Mouse (Mus musculus): ENCODE measurements around the gene Zfp114.

Gene Zfp114

DNA sequence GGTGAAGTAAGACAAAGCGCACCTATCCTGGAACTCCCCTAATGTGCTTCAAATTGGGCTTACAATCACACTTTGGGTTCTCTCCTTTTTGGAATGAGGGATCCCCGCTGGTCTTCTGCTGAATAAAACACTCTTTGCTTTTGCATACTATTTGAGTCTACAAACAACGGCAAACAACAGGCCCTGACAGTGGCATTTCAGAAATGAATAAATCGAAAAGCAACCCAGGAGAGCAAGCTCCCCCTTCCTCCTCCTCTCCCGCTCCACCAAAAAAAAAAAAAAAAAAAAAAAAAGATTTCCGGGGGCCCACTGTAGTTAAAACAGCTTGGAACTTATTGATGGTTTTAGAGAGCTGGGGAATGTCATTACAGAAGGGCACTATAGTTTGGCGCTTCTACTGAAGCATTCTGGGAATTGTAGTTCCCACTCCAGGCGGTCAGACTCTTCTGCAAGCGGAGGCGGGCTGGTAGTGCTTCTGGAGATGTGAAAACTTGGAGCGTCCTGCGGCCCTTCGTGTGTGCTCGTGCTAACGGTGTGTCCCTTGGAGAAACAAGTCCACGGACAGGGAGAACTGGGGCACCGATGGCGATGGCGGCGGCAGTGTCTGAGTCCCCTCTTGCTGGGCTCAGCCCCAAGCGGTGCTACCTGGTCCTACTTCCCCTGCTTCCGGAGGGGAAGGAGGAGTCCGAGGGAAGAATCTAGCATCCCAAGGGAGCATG lies at the start of gene Zfp114:
Zfp114 (plus strand) TSS at position 443 of the 719 bp plus-strand sequence.
- DNase-seq = peak; percentile 77 to 80

DNA sequence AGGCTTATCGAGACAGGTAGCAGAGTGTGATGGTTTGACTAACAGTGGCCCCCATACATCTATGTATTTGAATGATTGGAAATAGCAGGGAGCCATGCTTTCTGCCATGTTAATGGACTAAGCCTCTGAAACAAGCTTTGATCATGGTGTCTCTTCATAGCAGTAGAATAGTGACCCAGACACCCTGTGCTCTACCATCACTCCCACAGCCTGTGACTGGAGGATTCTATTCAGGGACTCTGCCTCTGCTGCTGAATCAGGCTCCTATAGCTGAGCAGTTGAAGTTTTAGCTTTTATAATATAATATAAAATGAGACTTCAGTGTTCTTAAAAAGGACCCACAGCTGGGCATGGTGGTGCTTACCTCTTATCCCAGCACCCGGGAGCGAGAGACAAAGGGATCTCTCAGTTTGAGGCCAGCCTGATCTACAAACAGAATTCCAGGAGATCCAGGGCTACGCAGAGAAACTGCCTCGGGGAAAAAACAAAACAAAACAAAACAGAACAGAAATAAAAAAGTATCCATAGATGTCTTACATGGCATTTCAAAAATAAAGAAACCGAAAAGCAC lies 41.4 kb upstream of the Zfp114 start:
- DNase-seq = no peak

DNA sequence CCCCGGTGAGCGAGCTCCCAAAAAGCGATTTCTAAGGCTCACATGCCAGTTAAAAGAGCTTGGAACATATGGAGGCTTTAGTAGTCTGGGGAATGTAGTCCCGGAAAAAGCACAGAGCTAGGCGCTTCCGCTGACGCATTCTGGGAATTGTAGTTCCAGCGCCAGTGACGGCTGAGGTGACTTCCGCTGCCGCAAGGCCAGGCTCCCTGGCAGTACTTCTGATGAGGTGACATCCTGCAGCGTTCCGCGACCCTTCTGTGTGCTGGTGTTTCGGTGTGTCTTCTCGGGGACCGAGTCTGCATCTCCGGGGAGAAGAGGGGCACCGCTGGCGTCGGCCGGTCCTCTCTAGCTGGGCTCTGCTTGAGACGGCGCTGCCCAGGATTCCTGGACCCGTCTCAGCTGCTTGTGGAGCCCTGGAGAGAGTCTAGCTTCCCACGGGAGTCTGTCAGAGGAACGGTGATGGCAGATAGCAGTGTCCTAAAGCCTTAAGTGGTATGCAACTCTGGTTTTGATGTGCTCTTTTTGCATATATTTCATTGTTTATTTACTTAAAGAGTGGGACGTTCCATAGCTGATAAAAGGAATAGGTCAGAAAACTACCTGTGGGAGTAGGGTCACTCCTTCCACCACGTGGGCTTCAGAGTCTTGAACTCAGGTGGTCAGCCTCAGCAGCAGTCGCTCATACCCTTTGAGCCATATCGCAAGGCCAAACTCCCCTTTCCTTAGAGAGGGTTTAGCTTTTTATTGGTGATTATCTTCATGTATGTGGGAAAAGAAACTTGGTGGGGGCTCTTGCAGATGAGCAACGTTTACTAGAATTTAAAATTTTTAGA lies 40.6 kb upstream of the Zfp114 start, which contains the start of gene Zfp235:
Zfp235 (plus strand) TSS at position 174 of the 833 bp plus-strand sequence.
- peak; percentile 87 for DNase-seq

DNA sequence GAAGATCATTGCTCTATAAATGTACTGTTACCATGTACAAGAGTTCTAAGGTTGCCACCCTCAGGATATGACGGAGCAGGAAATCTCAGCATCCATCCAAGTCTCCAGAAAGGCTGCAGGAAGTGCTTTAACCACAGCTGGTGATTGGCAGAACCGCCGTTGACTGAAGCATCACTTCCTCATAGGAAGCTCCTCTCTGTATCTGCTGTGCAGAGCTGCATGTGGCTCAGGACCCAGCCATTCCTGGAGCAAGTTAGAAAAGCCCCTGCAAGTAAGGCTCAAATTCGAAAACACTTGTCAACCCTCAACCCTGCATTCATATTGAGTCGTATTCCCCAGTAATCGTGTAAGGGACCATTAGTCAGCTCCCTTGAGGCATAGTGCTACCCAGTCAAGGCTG lies 32.3 kb upstream of the Zfp114 start:
- DNase-seq = peak in 1 of 2 experiments; percentile 0

DNA sequence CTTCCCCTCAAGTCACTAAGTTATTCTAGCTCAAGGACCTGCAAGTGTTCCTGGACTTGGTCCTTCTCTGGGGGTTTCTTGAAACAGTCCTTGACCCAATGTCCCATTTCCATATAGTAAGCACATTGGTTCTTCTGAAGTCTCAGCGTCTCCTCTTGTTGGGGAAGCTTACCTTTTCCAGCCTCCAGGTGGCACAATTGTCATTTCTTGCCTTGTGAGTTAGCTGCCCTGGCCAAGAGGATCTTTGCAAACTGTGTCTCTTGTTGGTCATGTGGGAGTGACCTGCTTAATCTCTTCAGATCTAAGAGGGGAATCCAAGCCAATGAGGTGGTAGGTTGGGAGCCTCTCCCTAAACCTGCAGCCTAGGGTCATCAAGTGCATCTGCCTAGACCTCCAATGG lies 21.6 kb upstream of the Zfp114 start:
- DNase-seq = no peak

DNA sequence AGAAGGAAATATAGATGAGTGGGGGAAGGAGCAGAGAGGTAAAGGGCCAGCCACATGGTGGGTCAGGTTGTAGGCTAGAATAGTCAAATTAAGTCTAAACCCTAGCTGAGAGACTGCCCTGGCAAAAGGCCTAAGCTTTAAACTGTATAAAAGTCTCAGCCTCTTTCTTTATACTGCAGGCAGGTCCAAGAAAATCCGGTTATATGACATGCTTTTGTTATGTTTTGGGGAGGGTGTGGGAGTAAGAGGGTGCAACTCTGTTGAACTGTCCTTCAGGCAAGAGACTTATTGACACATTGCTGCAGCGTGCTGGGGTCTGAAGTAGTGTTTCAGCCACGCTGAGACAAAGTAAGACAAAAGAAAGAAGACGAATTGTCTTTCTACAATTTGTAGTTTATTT lies 2.7 kb upstream of the Zfp114 start:
- DNase-seq = no peak

DNA sequence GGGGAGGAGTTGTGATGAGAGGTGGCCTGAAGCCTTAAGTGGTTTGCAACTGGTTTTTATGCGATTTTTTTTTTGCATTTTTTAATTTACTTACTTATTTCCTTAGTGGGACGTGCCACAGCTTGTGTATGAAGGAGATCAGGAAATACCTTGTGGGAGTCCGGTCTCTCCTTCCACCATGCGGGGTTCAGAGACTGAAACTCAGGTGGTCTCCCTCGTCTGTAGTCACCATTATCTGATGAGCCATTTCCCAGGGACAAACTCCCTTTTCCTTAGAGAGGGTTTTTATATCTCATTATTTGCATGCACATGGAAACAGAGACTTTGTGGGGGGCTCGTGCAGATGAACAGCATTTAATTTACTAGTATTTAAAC lies 464 bp downstream of the Zfp114 start:
- DNase-seq = no peak

DNA sequence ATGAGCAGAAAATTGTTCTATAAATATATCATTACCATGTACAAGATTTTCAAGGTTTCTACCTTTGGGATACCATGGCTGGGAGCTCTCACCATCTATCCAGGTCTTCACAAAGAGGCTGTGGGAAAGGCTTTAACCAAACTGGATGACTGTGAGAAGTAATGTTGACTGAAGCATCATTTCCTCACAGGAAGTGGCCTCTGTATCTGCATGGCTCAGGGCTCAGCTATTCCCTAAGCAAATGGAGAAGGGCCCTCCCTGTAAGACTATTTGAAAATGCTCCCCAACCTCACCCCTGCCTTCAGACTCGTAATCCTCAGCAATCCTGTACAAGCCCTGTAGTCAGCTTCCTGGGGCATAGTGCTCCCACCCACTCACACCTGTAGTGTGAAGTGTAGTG lies 12.8 kb downstream of the Zfp114 start:
- DNase-seq = no peak

DNA sequence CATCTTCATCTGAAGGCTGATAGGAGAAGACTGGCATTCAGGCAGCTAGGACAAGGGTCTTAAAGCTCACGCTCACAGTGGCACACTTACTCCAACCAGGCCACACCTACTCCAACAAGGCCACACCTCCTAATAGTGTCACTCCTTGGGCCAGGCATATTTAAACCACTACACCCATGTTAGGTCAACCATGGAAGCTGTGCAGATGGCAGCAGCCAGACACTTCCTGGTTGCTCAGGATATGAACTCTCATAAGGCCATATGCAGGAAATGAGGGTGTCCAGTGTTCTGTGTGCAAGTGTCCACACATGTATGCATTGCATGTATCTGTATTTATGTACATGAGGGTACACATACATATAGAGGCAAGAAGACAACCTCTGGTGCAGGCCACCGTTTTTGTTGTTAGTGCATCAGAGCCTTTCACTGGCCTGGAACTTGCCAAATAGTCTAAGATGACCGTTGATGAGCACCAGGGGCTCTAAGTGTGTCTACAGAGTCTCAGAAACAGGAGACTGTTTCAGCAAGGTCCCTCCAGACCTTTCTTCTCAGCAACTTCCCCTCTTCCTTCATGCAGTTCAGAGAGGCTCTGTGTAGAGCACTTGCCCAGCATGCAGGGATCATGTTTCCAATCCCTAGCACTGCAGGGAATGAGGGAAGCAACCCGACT lies 14.2 kb downstream of the Zfp114 start:
- no peak for DNase-seq

DNA sequence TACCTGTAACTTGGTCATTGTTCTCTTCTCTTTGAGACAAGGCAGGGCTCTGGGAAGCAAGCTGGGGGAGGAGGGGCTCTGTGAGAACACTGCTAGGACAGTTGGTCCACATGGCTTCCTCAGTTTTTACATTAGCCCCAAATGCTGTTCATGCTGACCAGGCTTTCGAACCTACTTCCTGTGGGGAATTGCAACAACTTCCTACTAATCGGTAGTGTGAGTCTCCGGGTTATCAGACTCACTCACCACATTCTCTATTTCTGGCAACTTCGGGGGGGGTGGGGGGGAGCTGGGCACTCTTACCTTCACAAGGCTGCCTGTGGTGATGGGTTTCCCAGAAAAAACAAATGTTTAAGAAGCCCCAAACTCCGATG lies 14.7 kb downstream of the Zfp114 start:
- DNase-seq = no peak

DNA sequence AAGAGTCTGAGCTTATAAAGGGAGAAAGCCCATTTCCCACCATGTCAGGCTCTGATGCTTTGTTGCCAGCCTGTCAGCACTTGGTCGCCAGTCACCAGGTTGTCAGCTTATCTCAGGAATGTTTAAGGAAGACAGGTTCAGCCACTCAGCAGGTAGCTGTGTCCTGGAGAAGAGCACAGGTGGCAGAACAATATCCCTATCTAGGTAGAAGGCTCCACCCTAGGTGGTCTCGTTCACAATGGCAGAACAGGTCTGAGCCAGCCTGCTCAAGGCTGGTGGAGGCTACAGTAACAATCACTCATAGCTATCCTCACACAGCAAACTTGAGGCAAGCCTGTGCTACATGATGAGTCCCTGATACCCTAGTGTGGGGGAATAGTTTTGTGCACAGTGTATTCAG lies 16.5 kb downstream of the Zfp114 start:
- DNase-seq = no peak

DNA sequence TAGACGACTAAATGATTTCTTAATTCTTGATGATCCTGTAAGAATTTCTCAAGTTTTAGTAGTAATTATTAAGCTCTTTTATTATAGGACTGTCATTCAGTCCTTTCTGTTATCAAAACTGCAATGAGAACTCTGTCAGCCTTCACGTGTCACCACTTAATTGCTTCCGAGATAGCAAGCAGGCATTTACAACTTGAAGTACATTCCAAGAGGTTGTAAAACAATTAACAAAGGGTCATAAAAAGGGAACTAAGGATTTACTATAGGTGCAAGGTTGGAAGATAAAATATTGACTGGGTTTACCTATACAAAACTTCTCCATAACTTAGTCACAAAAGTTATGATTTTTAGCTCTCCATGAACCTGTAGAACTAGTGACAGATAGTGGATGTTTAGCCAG lies 18.3 kb downstream of the Zfp114 start:
- DNase-seq = no peak

DNA sequence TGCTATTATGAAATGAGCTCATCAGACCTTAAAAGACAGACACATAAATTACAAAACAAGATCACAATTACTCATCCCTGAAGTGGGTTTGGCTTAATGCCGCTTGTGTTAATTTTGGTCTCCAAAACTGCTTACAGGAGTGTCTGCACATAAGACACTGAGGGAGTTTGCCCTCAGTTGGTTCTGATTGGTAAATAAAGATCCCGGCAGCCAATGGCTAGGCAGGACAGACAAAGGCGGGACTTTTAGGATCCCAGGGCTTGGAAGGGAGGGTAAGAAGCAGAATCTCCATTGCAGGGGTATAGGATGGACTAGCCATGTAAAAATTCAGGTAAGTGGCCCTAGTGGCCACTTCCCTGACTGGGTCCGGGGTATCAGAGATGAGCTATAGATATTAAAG lies 22.1 kb downstream of the Zfp114 start:
- DNase-seq = no peak

DNA sequence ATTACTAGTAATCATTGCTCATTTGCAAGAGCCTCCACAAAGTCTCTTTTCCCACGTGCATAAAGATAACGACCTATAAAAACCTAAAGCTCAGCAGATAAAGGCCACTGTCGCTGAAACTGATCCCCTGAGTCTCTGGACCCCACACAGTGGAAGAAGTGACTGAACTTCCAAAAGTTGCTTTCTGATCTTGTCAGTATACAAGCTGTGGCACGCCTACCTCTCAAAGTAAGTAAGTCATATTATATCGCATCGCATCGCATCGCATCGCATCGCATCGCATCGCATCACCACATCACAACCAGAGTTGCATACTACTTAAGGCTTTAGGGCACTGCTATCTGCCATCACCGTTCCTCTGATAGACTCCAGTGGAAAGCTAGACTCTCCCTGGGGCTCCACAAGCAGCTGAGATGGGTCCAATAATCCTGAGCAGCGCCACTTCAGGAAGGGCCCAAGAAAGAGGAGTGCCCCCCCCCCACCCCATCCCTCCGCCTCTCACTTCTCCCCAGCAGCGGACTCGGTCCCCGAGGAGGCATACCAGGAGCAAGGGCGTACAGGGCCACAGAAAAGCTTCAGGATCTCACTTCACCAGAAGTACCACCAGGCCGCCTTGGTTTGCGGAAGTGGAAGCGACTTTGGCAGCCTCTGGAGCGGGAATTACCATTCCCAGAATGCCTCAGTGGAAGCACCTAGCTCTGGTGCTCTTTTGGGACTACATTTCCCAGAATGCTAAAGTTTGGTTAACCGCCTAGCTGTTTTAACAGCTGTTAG lies 32.8 kb downstream of the Zfp114 start:
- DNase-seq = peak; percentile 71 to 76

DNA sequence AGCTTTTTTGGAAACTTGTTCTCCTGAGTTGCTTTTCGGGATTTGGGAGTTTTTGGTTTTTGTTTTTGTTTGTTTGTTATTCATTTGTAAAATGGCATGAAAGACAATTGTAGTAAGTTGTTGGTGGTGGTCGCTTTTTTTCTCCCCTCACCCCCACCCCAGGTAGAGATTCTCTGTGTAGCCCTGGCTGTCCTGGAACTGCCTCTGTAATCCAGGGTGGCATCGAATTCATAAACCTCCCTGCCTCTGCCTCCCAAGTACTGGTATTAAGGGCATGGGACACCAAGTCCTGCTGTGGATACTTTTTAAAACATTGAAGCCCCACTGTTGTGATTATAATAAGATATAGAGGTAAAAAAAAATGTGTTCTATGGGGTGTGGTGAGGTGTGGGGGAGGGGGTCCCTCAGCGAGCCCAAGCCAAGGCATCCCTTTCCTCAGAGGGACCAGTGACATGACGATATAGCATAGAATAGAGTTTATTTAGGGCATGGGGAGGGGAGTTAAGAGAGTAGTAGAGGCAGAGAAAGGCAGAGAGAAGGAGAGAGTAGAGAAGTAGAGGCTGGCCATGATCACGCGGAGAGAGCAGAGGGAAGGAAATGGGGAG lies 33.5 kb downstream of the Zfp114 start:
- DNase-seq = no peak

DNA sequence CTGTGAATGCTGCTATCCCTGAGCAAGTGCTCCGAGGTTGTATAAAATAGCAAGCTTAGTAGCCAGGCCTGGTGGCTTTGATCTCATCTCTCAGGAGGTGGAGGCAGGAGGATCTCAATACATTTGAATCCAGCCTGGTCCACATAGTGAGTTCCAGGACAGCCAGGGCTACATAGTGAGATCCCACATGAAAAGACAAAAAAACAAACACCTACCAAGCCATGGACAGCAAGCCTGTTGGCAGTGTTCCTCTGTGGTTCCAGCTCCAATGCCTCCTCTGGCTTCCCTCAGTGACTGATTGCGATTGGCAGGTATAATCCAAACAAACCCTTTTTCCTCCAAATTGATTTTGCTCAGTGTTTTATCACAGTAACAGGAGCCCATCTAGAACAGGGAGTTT lies 35.4 kb downstream of the Zfp114 start:
- no peak for DNase-seq

DNA sequence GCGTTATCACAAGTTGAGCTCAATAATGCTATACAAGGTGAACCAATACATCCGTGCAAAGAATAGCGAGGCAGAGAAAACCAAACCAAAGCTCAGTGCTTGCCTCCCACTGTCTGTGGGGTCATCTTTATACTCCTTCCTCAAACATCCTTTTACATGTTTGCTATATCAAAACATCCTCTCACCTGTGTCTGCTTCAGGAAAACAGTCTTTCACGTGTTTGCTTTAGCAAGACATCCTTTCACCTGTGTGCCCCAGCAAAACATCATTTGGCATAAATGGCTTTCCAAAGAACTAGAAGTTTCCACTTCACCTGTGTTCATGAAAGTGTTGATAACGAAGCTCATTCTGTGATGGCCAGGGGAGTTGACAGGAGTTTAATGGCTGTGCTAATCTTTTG lies 36.5 kb downstream of the Zfp114 start, which contains the start of gene Zfp111:
Zfp111 (minus strand) TSS at position 101 of the 400 bp plus-strand sequence.
- DNase-seq = no peak
